Mouse (Mus musculus) kidney, embryonic 16.5 days (tissue): ENCODE results near the gene Rnaset2a. TPM values are rescaled to one million over a fixed set of nuclear protein-coding genes. Genes with fewer than 3 reads are reported as not detected.
"Not testable (repeated sequence)": the region's sequence is repeated elsewhere in the genome, so short reads cannot be mapped to it uniquely, and the experiment has no call there.

Experiments
- ATAC-seq: fragments of 200-750 bp; cut with Nextera tagmentation; 2 replicates; pipeline ENCODE4 v1.8.0; 2017; ENCODE audit warnings: moderate TSS enrichment; ENCODE audit not compliant: low FRiP score, low TSS enrichment
- H3K27ac ChIP-seq: fragments of 300-500 bp; sonication (generic); 2 replicates; pipeline ENCODE4 v1.5.1; 2014; ENCODE audit warnings: low read length
- H3K27me3 ChIP-seq: fragments of 300-500 bp; sonication (generic); 2 replicates; pipeline ENCODE4 v1.6.1; 2014; ENCODE audit warnings: low read length, control low read depth, mixed read lengths; ENCODE audit not compliant: insufficient read depth
- H3K36me3 ChIP-seq: fragments of 300-500 bp; sonication (generic); 2 replicates; pipeline ENCODE4 v1.6.1; 2014; ENCODE audit warnings: low read length, control low read depth, mixed read lengths; ENCODE audit not compliant: insufficient read depth
- H3K4me1 ChIP-seq: fragments of 300-500 bp; sonication (generic); 2 replicates; pipeline ENCODE4 v1.6.1; 2014; ENCODE audit warnings: low read length, control low read depth, mixed read lengths; ENCODE audit not compliant: insufficient read depth
- H3K4me2 ChIP-seq: fragments of 300-500 bp; sonication (generic); replicated peaks from 2 replicates; pipeline ENCODE4 v1.6.1; 2014; ENCODE audit warnings: low read depth, low read length
- H3K4me3 ChIP-seq: fragments of 300-500 bp; sonication (generic); 2 replicates; pipeline ENCODE4 v1.5.1; 2014; ENCODE audit warnings: mild to moderate bottlenecking, low read length
- H3K9ac ChIP-seq: fragments of 300-500 bp; sonication (generic); replicated peaks from 2 replicates; pipeline ENCODE4 v1.6.1; 2014; ENCODE audit warnings: low read length
- H3K9me3 ChIP-seq: fragments of 300-500 bp; sonication (generic); 2 replicates; pipeline ENCODE4 v1.6.1; 2016; ENCODE audit warnings: low read length, control low read depth
- WGBS: fragments of 180-500 bp; shearing (Covaris S2); extraction: QIAGEN DNeasy Blood & Tissue Kit; methylation state at CpG from one replicate; pipeline ENCODE4 v1.1.7; 2014; 5-methylcytosine and 5-hydroxymethylcytosine counted together
- polyA plus RNA-seq: library from polyadenylated mRNA; unstranded; fragments of >200 nt; fragmentation: Nextera tagmentation; extraction: Ambion mirVana; gene quantifications from 2 replicates; pipeline ENCODE4 v1.2.1, GENCODE M21; 2015

Gene Rnaset2a
- polyA plus RNA-seq, 1 experiment from 2014 or later, result 52.1 TPM

- H3K9me3 ChIP-seq, H3K9ac ChIP-seq, H3K4me2 ChIP-seq, H3K4me3 ChIP-seq, H3K4me1 ChIP-seq, H3K27me3 ChIP-seq, ATAC-seq, H3K36me3 ChIP-seq: not testable (repeated sequence)
- 0 out of 2 replicates have a peak overlapping the region, but pooled peaks have one; percentile 43 for H3K27ac ChIP-seq
- 41% methylated on average over 12 of the region's 14 CpGs for WGBS
Measured at GRCm38 (mm10) chr17:8143802-8144673, 3.9 kb downstream of the Rnaset2a start.

GRCm38 (mm10) chr17:8140210-8140609, 7.7 kb downstream of the Rnaset2a start:
- not testable (repeated sequence) for H3K4me2 ChIP-seq, H3K4me1 ChIP-seq, H3K27me3 ChIP-seq, H3K4me3 ChIP-seq, H3K27ac ChIP-seq, ATAC-seq, H3K36me3 ChIP-seq, H3K9ac ChIP-seq, H3K9me3 ChIP-seq
- 90% methylated on average over 3 of the region's 3 CpGs for WGBS

GRCm38 (mm10) chr17:8138116-8138515, 9.8 kb downstream of the Rnaset2a start:
- H3K4me3 ChIP-seq, H3K27ac ChIP-seq, ATAC-seq, H3K9me3 ChIP-seq, H3K4me2 ChIP-seq, H3K4me1 ChIP-seq, H3K27me3 ChIP-seq, H3K9ac ChIP-seq, H3K36me3 ChIP-seq: not testable (repeated sequence)
- 97% methylated on average over 5 of the region's 5 CpGs for whole genome bisulfite sequencing

DNA sequence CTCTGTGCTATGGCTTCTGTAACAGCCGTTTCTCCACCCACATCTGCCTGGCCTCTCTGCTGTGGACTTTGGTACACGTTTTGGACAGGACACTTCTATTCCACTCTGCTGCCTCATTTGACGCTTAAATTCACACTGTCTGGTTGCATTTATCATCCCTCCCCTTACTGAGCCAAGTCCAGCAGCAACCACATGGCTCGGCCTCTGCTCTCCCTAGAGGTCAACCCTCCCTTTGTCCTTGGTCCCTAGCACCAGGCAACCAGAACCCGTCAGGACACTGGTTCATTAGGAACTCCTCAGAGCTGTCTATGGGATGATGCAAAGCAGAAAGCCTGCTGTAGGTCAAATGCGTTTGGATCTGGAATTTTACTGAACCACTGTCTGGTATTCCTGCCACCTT, 17.0 kb downstream of the Rnaset2a start:
- not testable (repeated sequence) for H3K9me3 ChIP-seq, H3K4me3 ChIP-seq, H3K27ac ChIP-seq, H3K4me1 ChIP-seq, H3K4me2 ChIP-seq, H3K9ac ChIP-seq, H3K27me3 ChIP-seq, H3K36me3 ChIP-seq
- no CpG with 5 or more reads among the region's 6 CpGs for WGBS
- ATAC-seq, result 0 out of 2 replicates have a peak, but pooled peaks have one; percentile 19

DNA sequence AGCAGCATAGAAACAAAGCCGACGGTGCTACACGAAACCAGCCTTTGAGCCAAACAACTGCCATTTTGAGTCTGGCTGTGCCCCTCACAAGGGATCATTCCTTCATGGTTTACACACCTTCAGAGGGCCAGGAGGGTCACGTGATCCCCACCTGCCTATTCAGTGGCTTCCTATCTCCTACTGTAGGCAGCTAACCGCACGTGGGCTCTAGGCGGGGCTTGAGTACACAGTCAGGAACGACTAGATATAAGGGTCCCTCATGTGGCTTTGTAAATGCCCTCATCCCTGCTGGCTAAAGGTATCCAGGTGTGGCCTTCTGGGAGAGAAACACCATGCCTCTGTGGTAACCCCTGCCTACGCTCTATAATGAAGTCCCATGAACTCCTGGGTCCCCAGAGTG, 18.3 kb downstream of the Rnaset2a start:
- not testable (repeated sequence) for H3K36me3 ChIP-seq, H3K4me3 ChIP-seq, H3K9ac ChIP-seq, H3K4me1 ChIP-seq, H3K27me3 ChIP-seq, H3K27ac ChIP-seq, ATAC-seq, H3K4me2 ChIP-seq, H3K9me3 ChIP-seq
- WGBS, result 92% methylated on average over 9 of the region's 9 CpGs

- WGBS, result 50% methylated on average over 1 of the region's 7 CpGs
- not testable (repeated sequence) for H3K27me3 ChIP-seq, H3K9ac ChIP-seq, H3K4me1 ChIP-seq, ATAC-seq, H3K27ac ChIP-seq, H3K4me3 ChIP-seq, H3K4me2 ChIP-seq, H3K9me3 ChIP-seq, H3K36me3 ChIP-seq
Measured at GRCm38 (mm10) chr17:8128326-8128993, 19.4 kb downstream of the Rnaset2a start.

- not testable (repeated sequence) for H3K4me3 ChIP-seq, ATAC-seq, H3K36me3 ChIP-seq, H3K9me3 ChIP-seq, H3K27ac ChIP-seq, H3K4me1 ChIP-seq, H3K27me3 ChIP-seq, H3K4me2 ChIP-seq, H3K9ac ChIP-seq
- 90% methylated on average over 2 of the region's 6 CpGs for WGBS
Measured at GRCm38 (mm10) chr17:8124586-8124985, 23.3 kb downstream of the Rnaset2a start.

- H3K36me3 ChIP-seq, H3K9ac ChIP-seq, H3K27ac ChIP-seq, H3K9me3 ChIP-seq, H3K27me3 ChIP-seq, H3K4me2 ChIP-seq, H3K4me3 ChIP-seq, H3K4me1 ChIP-seq: not testable (repeated sequence)
- ATAC-seq, result 0 out of 2 replicates have a peak, but pooled peaks have one; percentile 19
- WGBS, result no CpG with 5 or more reads among the region's 3 CpGs
Measured at GRCm38 (mm10) chr17:8122974-8123373, 24.9 kb downstream of the Rnaset2a start.

GRCm38 (mm10) chr17:8116928-8117327, 31.0 kb downstream of the Rnaset2a start:
- H3K4me1 ChIP-seq, ATAC-seq, H3K4me2 ChIP-seq, H3K27ac ChIP-seq, H3K9me3 ChIP-seq, H3K9ac ChIP-seq, H3K27me3 ChIP-seq, H3K36me3 ChIP-seq, H3K4me3 ChIP-seq: not testable (repeated sequence)
- WGBS, result no CpG with 5 or more reads among the region's 6 CpGs

DNA sequence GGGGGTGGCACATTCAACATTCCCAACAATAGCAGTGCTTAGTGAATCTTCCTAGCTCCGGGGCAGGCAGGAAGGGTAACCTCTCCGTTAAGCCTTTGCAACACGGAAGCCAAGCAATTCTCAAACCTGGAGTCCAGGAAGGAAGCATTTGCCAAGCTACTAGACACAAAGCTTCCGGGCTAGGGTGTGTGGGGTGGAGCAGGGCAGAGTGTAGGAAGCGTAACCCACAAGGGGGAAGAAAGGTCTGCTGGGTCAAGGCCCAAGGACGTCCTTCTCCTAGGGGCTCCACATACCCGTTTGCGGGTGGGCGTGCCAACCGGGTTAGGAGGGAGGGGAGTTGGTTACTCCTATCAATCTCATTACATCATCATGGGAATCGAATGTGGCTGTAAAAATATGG, 31.5 kb downstream of the Rnaset2a start:
- 58% methylated on average over 6 of the region's 11 CpGs for WGBS
- H3K4me1 ChIP-seq, result not testable (repeated sequence)
- ATAC-seq, result 0 out of 2 replicates have a peak, but pooled peaks have one; percentile 42

More for the DNA sequence above, 31.5 kb downstream of the Rnaset2a start:
- not testable (repeated sequence) for H3K9me3 ChIP-seq, H3K27ac ChIP-seq, H3K9ac ChIP-seq, H3K36me3 ChIP-seq, H3K4me2 ChIP-seq, H3K4me3 ChIP-seq, H3K27me3 ChIP-seq
